Mouse (Mus musculus) bone marrow, adult 2 months (tissue): ENCODE measurements around the gene Stim2.

ENCODE experiments used
- CTCF ChIP-seq: fragments of 200-500 bp; IDR thresholded peaks from 2 replicates; pipeline ENCODE4 v1.5.1; 2011; ENCODE audit warnings: low read length, control low read depth; ENCODE audit not compliant: control insufficient read depth, insufficient read depth
- POLR2A ChIP-seq: fragments of 200-500 bp; IDR thresholded peaks from 2 replicates; pipeline ENCODE4 v1.6.1; 2011; ENCODE audit warnings: low read depth, mild to moderate bottlenecking, control low read depth, low read length, borderline replicate concordance; ENCODE audit not compliant: control insufficient read depth

GRCm38 (mm10) chr5:54056266-54056665 lies 58.0 kb downstream of the Stim2 start:
- TF ChIP-seq CTCF (no peak), POLR2A (no peak)
